Mouse (Mus musculus) lung, postnatal 0 days (tissue): ENCODE results near the gene Cul4a.

Experiments used
- CTCF ChIP-seq: IDR thresholded peaks from 2 replicates; pipeline ENCODE4 v1.5.1; 2016; ENCODE audit warnings: antibody characterized with exemption, mild to moderate bottlenecking
- EP300 ChIP-seq: IDR thresholded peaks from 2 replicates; pipeline ENCODE4 v1.6.1; 2016; ENCODE audit warnings: antibody characterized with exemption, mild to moderate bottlenecking, control low read depth

DNA sequence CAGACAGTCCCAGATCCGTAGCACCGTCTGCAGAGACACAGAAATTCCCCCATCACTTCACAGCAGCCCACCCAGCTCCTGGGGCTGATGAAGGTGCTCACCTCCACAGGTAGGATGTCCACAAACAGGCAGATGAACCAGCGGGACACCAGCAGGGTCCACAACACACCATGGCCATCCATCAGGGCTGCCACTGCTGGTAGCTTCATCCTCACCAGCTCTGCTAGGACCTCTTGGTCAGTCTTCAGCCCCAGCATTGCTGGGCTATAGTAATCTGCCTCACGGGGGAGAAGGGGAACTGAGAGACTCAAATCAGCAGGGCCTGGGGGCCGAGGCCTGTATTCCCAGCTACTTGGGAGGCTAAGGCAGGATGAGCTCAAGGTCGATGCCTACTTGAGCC lies 74.1 kb downstream of the Cul4a start:
- TF ChIP-seq CTCF, result no peak
- no peak for TF ChIP-seq EP300
